19 mouse cellular contexts compared by ENCODE assay signal in genomic region chr11:70513520-70513919, GRCm38 (mm10). TPM values are rescaled to one million over a fixed set of nuclear protein-coding genes. Genes with fewer than 3 reads are reported as not detected.
DNase-seq lines count a peak whose midpoint lies in the region; ATAC-seq lines count a peak whose summit lies in the region.
"Had no signal": no experiment of that assay in that cellular context is flagged by ENCODE, and none has a peak within 500 bp of the region (broad histone marks: within the 10 kb centered on the region; RNA-seq: fewer than 3 reads in every experiment).

No protein-coding gene starts in this region.

- no peaks in the 10 kb centered on the region; the same call in 1 of the 2 replicates for H3K4me1 ChIP-seq in heart, embryonic 11.5 days (ENCODE audit: control insufficient read depth, insufficient read depth, low read length)
- peaks cover 6% of the 10 kb centered on the region; the same call in 1 of the 2 replicates for H3K4me1 ChIP-seq in neural tube, embryonic 13.5 days (replicated peaks)
- peaks cover 9% of the 10 kb centered on the region for H3K4me1 ChIP-seq in neural tube, embryonic 15.5 days

- peak; percentile 63 to 72 for DNase-seq in heart, adult 18-20 months
- peak; percentile 29 to 57 for DNase-seq in gastrocnemius, postnatal 36 days
- no peak for DNase-seq in B cell, adult 2 months
- DNase-seq in left cerebral cortex, postnatal 14 days (ENCODE audit: low spot score in 2 of 2), result no peak
- DNase-seq in spleen, postnatal 4 days (ENCODE audit: low spot score in 2 of 2), result no peak
- DNase-seq: adrenal gland, postnatal 25 days; cerebellum, adult 18-20 months; forebrain, postnatal 0 days; kidney, adult 8-10 months; spleen, adult 18-20 months had no signal

- intact Hi-C loops in gastrocnemius, postnatal 36 days (cut with DNase I), result no loop called here
- intact Hi-C loops in left cerebral cortex, postnatal 14 days (cut with DNase I), result no loop called here

- peaks cover 10% of the 10 kb centered on the region for H3K27me3 ChIP-seq in heart, embryonic 11.5 days (ENCODE audit: control insufficient read depth, insufficient read depth, low read length)
- 0 out of 2 replicates have a peak, but pooled peaks cover 2% of the 10 kb centered on the region for H3K27me3 ChIP-seq in neural tube, embryonic 13.5 days
- no peaks in the 10 kb centered on the region for H3K27me3 ChIP-seq in neural tube, embryonic 15.5 days (replicated peaks)

- no peak overlapping the region for H3K9ac ChIP-seq in heart, embryonic 11.5 days (ENCODE audit: low read depth, low read length)
- no peak overlapping the region for H3K9ac ChIP-seq in neural tube, embryonic 13.5 days
- no peak overlapping the region for H3K9ac ChIP-seq in neural tube, embryonic 15.5 days (replicated peaks)
- H3K9ac ChIP-seq: forebrain, postnatal 0 days; hindbrain, embryonic 12.5 days; liver, embryonic 15.5 days had no signal

- ATAC-seq in heart, embryonic 11.5 days (replicated peaks; ENCODE audit: insufficient number of reproducible peaks, low FRiP score, low TSS enrichment), result no peak
- 0 out of 2 replicates have a peak, but pooled peaks have one; percentile 34 for ATAC-seq in neural tube, embryonic 13.5 days (ENCODE audit: low read depth)
- no peak for ATAC-seq in neural tube, embryonic 15.5 days (ENCODE audit: low FRiP score)
- ATAC-seq: forebrain, postnatal 0 days had no signal

- H3K9me3 ChIP-seq in heart, embryonic 11.5 days (replicated peaks; ENCODE audit: control insufficient read depth, low read length), result no peaks in the 10 kb centered on the region
- H3K9me3 ChIP-seq in neural tube, embryonic 13.5 days, result no peaks in the 10 kb centered on the region
- H3K9me3 ChIP-seq in neural tube, embryonic 15.5 days (replicated peaks), result no peaks in the 10 kb centered on the region
- H3K9me3 ChIP-seq: hindbrain, embryonic 12.5 days; liver, embryonic 15.5 days had no signal

- no peak overlapping the region for H3K27ac ChIP-seq in heart, embryonic 11.5 days (ENCODE audit: low read depth, low read length)
- H3K27ac ChIP-seq in neural tube, embryonic 13.5 days (replicated peaks), result no peak overlapping the region
- H3K27ac ChIP-seq in neural tube, embryonic 15.5 days (replicated peaks), result no peak overlapping the region
- H3K27ac ChIP-seq: hindbrain, embryonic 12.5 days; liver, embryonic 15.5 days had no signal

- no peak overlapping the region for H3K4me3 ChIP-seq in heart, embryonic 11.5 days (ENCODE audit: low read depth, low read length)
- H3K4me3 ChIP-seq in neural tube, embryonic 13.5 days, result no peak overlapping the region
- H3K4me3 ChIP-seq in neural tube, embryonic 15.5 days (replicated peaks), result no peak overlapping the region
- H3K4me3 ChIP-seq: hindbrain, embryonic 12.5 days; liver, embryonic 15.5 days had no signal

- WGBS in heart, embryonic 11.5 days (ENCODE audit: insufficient replicate concordance), result 59% methylated on average over 11 of the region's 11 CpGs
- WGBS in neural tube, embryonic 13.5 days, result 53% methylated on average over 11 of the region's 11 CpGs
- 39% methylated on average over 11 of the region's 11 CpGs for WGBS in neural tube, embryonic 15.5 days

- H3K4me2 ChIP-seq in heart, embryonic 11.5 days, result no peak overlapping the region
- no peak overlapping the region for H3K4me2 ChIP-seq in neural tube, embryonic 13.5 days
- H3K4me2 ChIP-seq in neural tube, embryonic 15.5 days, result no peak overlapping the region
- H3K4me2 ChIP-seq: hindbrain, embryonic 12.5 days; liver, embryonic 15.5 days had no signal

- no peaks in the 10 kb centered on the region for H3K36me3 ChIP-seq in heart, embryonic 11.5 days (ENCODE audit: control insufficient read depth, insufficient read depth, low read length)
- no peaks in the 10 kb centered on the region for H3K36me3 ChIP-seq in neural tube, embryonic 13.5 days
- H3K36me3 ChIP-seq in neural tube, embryonic 15.5 days, result no peaks in the 10 kb centered on the region
- H3K36me3 ChIP-seq: hindbrain, embryonic 12.5 days; liver, embryonic 15.5 days had no signal

RNA-seq across cellular contexts. Expression of gene Vmo1, which starts 0.9 kb away (rescaled TPM):
- not detected for total RNA-seq in heart, adult 18-20 months (2021)
- 0.35 TPM in 1 of 2 replicates, not detected in the other for polyA plus RNA-seq in heart, embryonic 11.5 days (2014; fragmentation: Nextera tagmentation; extraction: Ambion mirVana)
- polyA plus RNA-seq in neural tube, embryonic 13.5 days (2015; fragmentation: Nextera tagmentation; extraction: Ambion mirVana), result 0.31 TPM in 1 of 2 replicates, not detected in the other
- polyA plus RNA-seq in neural tube, embryonic 15.5 days (2015; fragmentation: Nextera tagmentation; extraction: Ambion mirVana), result 0.32 and 0.96 TPM in 2 replicates
- not detected for total RNA-seq in gastrocnemius, postnatal 36 days (2021)
- total RNA-seq in left cerebral cortex, postnatal 14 days (2021), result not detected
- total RNA-seq: adrenal gland, postnatal 25 days; forebrain, postnatal 0 days; left cerebral cortex, postnatal 36 days; megakaryocyte, adult 5-6 weeks had no signal
- polyA plus RNA-seq: CD4-positive, CD25-positive, alpha-beta regulatory T cell, adult 4 months had no signal

RNA-seq across cellular contexts. Expression of gene Gltpd2, which starts 5.5 kb away (rescaled TPM):
- not detected for total RNA-seq in heart, adult 18-20 months (2021)
- 0.84 TPM in 1 of 2 replicates, not detected in the other for polyA plus RNA-seq in heart, embryonic 11.5 days (2014; fragmentation: Nextera tagmentation; extraction: Ambion mirVana)
- 0.42 and 0.52 TPM in 2 replicates for polyA plus RNA-seq in neural tube, embryonic 13.5 days (2015; fragmentation: Nextera tagmentation; extraction: Ambion mirVana)
- 0.15 and 0.41 TPM in 2 replicates for polyA plus RNA-seq in neural tube, embryonic 15.5 days (2015; fragmentation: Nextera tagmentation; extraction: Ambion mirVana)
- not detected for total RNA-seq in gastrocnemius, postnatal 36 days (2021)
- total RNA-seq in left cerebral cortex, postnatal 14 days (2021), result not detected
- total RNA-seq: adrenal gland, postnatal 25 days; forebrain, postnatal 0 days; left cerebral cortex, postnatal 36 days; megakaryocyte, adult 5-6 weeks had no signal
- polyA plus RNA-seq: CD4-positive, CD25-positive, alpha-beta regulatory T cell, adult 4 months; embryonic facial prominence, embryonic 11.5 days had no signal

RNA-seq across cellular contexts. Expression of gene Tm4sf5, which starts 8.5 kb away (rescaled TPM):
- 1 to 10 TPM; 1.4 to 2.4 TPM for total RNA-seq in heart, adult 18-20 months (2021)
- 8.2 and 10.3 TPM in 2 replicates for polyA plus RNA-seq in heart, embryonic 11.5 days (2014; fragmentation: Nextera tagmentation; extraction: Ambion mirVana)
- polyA plus RNA-seq in neural tube, embryonic 13.5 days (2015; fragmentation: Nextera tagmentation; extraction: Ambion mirVana), result 0.52 and 1.8 TPM in 2 replicates
- polyA plus RNA-seq in neural tube, embryonic 15.5 days (2015; fragmentation: Nextera tagmentation; extraction: Ambion mirVana), result 1.5 and 6.4 TPM in 2 replicates
- not detected for total RNA-seq in gastrocnemius, postnatal 36 days (2021)
- under 1 TPM in 1 of 2 experiments, not detected in 1; 0.87 TPM for total RNA-seq in left cerebral cortex, postnatal 14 days (2021)
- total RNA-seq: adrenal gland, postnatal 25 days; left cerebral cortex, postnatal 36 days; megakaryocyte, adult 5-6 weeks had no signal
- polyA plus RNA-seq: embryonic facial prominence, embryonic 11.5 days had no signal

RNA-seq across cellular contexts. Expression of gene Psmb6, which starts 11.6 kb away (rescaled TPM):
- total RNA-seq in heart, adult 18-20 months (2021), result 100 to 1,000 TPM; 226 to 256 TPM
- 684 and 701 TPM in 2 replicates for polyA plus RNA-seq in heart, embryonic 11.5 days (2014; fragmentation: Nextera tagmentation; extraction: Ambion mirVana)
- 814 and 884 TPM in 2 replicates for polyA plus RNA-seq in neural tube, embryonic 13.5 days (2015; fragmentation: Nextera tagmentation; extraction: Ambion mirVana)
- polyA plus RNA-seq in neural tube, embryonic 15.5 days (2015; fragmentation: Nextera tagmentation; extraction: Ambion mirVana), result 756 and 815 TPM in 2 replicates
- 100 to 1,000 TPM; 242 TPM for total RNA-seq in gastrocnemius, postnatal 36 days (2021)
- 100 to 1,000 TPM; 181 to 196 TPM for total RNA-seq in left cerebral cortex, postnatal 14 days (2021)

RNA-seq across cellular contexts. Expression of gene Gm40193, which starts 19.2 kb away (rescaled TPM):
- total RNA-seq in heart, adult 18-20 months (2021), result not detected
- polyA plus RNA-seq in heart, embryonic 11.5 days (2014; fragmentation: Nextera tagmentation; extraction: Ambion mirVana), result not detected in 2 replicates
- polyA plus RNA-seq in neural tube, embryonic 13.5 days (2015; fragmentation: Nextera tagmentation; extraction: Ambion mirVana), result not detected in 2 replicates
- not detected in 2 replicates for polyA plus RNA-seq in neural tube, embryonic 15.5 days (2015; fragmentation: Nextera tagmentation; extraction: Ambion mirVana)
- total RNA-seq in gastrocnemius, postnatal 36 days (2021), result not detected
- total RNA-seq in left cerebral cortex, postnatal 14 days (2021), result not detected
- total RNA-seq: adrenal gland, postnatal 25 days; forebrain, postnatal 0 days; left cerebral cortex, postnatal 36 days; megakaryocyte, adult 5-6 weeks had no signal
- polyA plus RNA-seq: CD4-positive, CD25-positive, alpha-beta regulatory T cell, adult 4 months; embryonic facial prominence, embryonic 11.5 days; forebrain, postnatal 0 days; hindbrain, embryonic 12.5 days; liver, embryonic 15.5 days had no signal

Comparison
In these comparisons a context has a peak if more than half of its experiments do, and no peak if none do; other contexts are left out.
1. DNase-seq: peak in heart, adult 18-20 months (2 of 2) and gastrocnemius, postnatal 36 days (2 of 2); none in B cell, adult 2 months (0 of 2), left cerebral cortex, postnatal 14 days (0 of 2) and spleen, postnatal 4 days (0 of 2).